Mouse (Mus musculus) ES-E14 (cell line): ENCODE results near the gene Ankar. TPM values are rescaled to one million over a fixed set of nuclear protein-coding genes. Genes with fewer than 3 reads are reported as not detected.

Experiments used
- DNase-seq: peaks from one replicate; pipeline ENCODE4 v3.0.0-alpha.2; 2013; ENCODE audit warnings: low read depth, low spot score
- H3K27ac ChIP-seq: 2 replicates; pipeline ENCODE4 v1.5.1; 2012; ENCODE audit warnings: low read depth, mild to moderate bottlenecking, low read length, moderate library complexity, mixed read lengths; ENCODE audit not compliant: poor library complexity, insufficient read depth, severe bottlenecking
- H3K36me3 ChIP-seq: 2 replicates; pipeline ENCODE4 v1.6.1; 2012; ENCODE audit warnings: mild to moderate bottlenecking, low read length, moderate library complexity, mixed read lengths; ENCODE audit not compliant: control insufficient read depth, poor library complexity, insufficient read depth, severe bottlenecking
- H3K4me1 ChIP-seq, 2 experiments: fragments of 150-350 bp in 1 of 2; sonication (generic) in 1 of 2; 2 replicates each; pipeline ENCODE4 v1.6.1; 2012; ENCODE audit warnings: low read length in 2 of 2, mild to moderate bottlenecking in 1 of 2, mixed read lengths in 1 of 2; ENCODE audit not compliant: control insufficient read depth in 2 of 2, insufficient read depth in 2 of 2, poor library complexity in 1 of 2
- H3K4me3 ChIP-seq, 2 experiments: fragments of 150-350 bp in 1 of 2; sonication (generic) in 1 of 2; 2 replicates each; pipeline ENCODE4 v1.5.1; 2012; ENCODE audit warnings: low read length in 2 of 2, low read depth in 1 of 2, mild to moderate bottlenecking in 1 of 2, mixed read lengths in 1 of 2; ENCODE audit not compliant: insufficient read depth in 1 of 2, poor library complexity in 1 of 2, severe bottlenecking in 1 of 2
- H3K9ac ChIP-seq: 2 replicates; pipeline ENCODE4 v1.6.1; 2012; ENCODE audit warnings: low read depth, mild to moderate bottlenecking, low read length, mixed read lengths; ENCODE audit not compliant: poor library complexity, insufficient read depth, severe bottlenecking
- H3K9me3 ChIP-seq: fragments of 150-350 bp; sonication (generic); 2 replicates; pipeline ENCODE4 v1.6.1; 2012; ENCODE audit warnings: low read depth, mild to moderate bottlenecking, low read length; ENCODE audit not compliant: control insufficient read depth, insufficient read depth
- HCFC1 ChIP-seq: IDR thresholded peaks from 2 replicates; pipeline ENCODE4 v1.6.1; 2012; ENCODE audit warnings: low read length, inconsistent platforms, borderline replicate concordance; ENCODE audit not compliant: insufficient read depth
- MAFK ChIP-seq: IDR thresholded peaks from 2 replicates; pipeline ENCODE4 v1.6.1; 2014; ENCODE audit warnings: mild to moderate bottlenecking, low read depth, low read length, inconsistent platforms; ENCODE audit not compliant: insufficient read depth
- ZNF384 ChIP-seq: IDR thresholded peaks from 2 replicates; pipeline ENCODE4 v1.6.1; 2012; ENCODE audit warnings: low read depth, low read length, inconsistent platforms
- in situ Hi-C, 2 experiments: fragments of 600-800 bp; cut with MboI; formaldehyde crosslinking; loops; one replicate each; pipeline ENCODE4 v1.15.1; 2025; ENCODE audit warnings: low sequenced_read_pairs in 2 of 2, inconsistent platforms in 1 of 2; ENCODE audit not compliant: unreplicated experiment in 2 of 2
- total RNA-seq: library from RNA; depleted of rRNA; stranded (reverse); fragments of 300-350 nt; gene quantifications from 2 replicates; pipeline ENCODE4 v1.2.3, GENCODE M21; 2012; rRNA removed

Gene Ankar
- total RNA-seq, 1 experiment, result not detected

- TF ChIP-seq ZNF384 (no peak), HCFC1 (no peak), MAFK (no peak)
- no peak overlapping the region for H3K9ac ChIP-seq
- no peaks in the 10 kb centered on the region for H3K9me3 ChIP-seq
- in situ Hi-C loops, result no loop called here
- H3K4me1 ChIP-seq, result no peaks in the 10 kb centered on the region; a peak in 1 of 4 replicates
- no peak for DNase-seq
- H3K27ac ChIP-seq, result no peak overlapping the region
- no peak overlapping the region for H3K4me3 ChIP-seq
- H3K36me3 ChIP-seq, result peaks cover 12% of the 10 kb centered on the region; the same call in 1 of the 2 replicates
Measured at GRCm38 (mm10) chr1:72593340-72593951, 106.9 kb downstream of the Ankar start.

Other genes with a start within 250 kb of the Ankar start
- 0.05 TPM in 1 of 2 replicates, not detected in the other for gene March4, start 163.6 kb downstream of the Ankar start, total RNA-seq
- gene Smarcal1, start 117.3 kb downstream of the Ankar start, total RNA-seq, result 20.9 and 24.5 TPM in 2 replicates
- 2,366 and 2,941 TPM in 2 replicates for gene Rpl37a, start 10.7 kb upstream of the Ankar start, total RNA-seq
- 1,066 and 2,076 TPM in 2 replicates for gene Igfbp2, start 123.9 kb upstream of the Ankar start, total RNA-seq
- 1.3 and 2.1 TPM in 2 replicates for gene Igfbp5, start 174.3 kb upstream of the Ankar start, total RNA-seq